Mouse (Mus musculus) thymus, adult 2 months (tissue): ENCODE measurements around the gene Rad23b. TPM values are rescaled to one million over a fixed set of nuclear protein-coding genes. Genes with fewer than 3 reads are reported as not detected.

Experiments
- DNase-seq: peaks from one replicate; pipeline ENCODE4 v3.0.0; 2021
- H3K27ac ChIP-seq: fragments of 200-500 bp; 2 replicates; pipeline ENCODE4 v1.5.1; 2012; ENCODE audit warnings: low read length, control low read depth; ENCODE audit not compliant: control insufficient read depth, insufficient read depth
- H3K27me3 ChIP-seq: fragments of 200-500 bp; 2 replicates; pipeline ENCODE4 v1.6.1; 2012; ENCODE audit warnings: mild to moderate bottlenecking, low read length, moderate library complexity, mixed read lengths; ENCODE audit not compliant: control insufficient read depth, insufficient read depth
- H3K36me3 ChIP-seq: fragments of 200-500 bp; 2 replicates; pipeline ENCODE4 v1.6.1; 2012; ENCODE audit warnings: mild to moderate bottlenecking, low read length, moderate library complexity; ENCODE audit not compliant: control insufficient read depth, insufficient read depth
- H3K4me1 ChIP-seq: fragments of 200-500 bp; replicated peaks from 2 replicates; pipeline ENCODE4 v1.6.1; 2012; ENCODE audit warnings: low read length; ENCODE audit not compliant: control insufficient read depth, insufficient read depth
- H3K4me3 ChIP-seq: fragments of 200-500 bp; 2 replicates; pipeline ENCODE4 v1.5.1; 2012; ENCODE audit warnings: mild to moderate bottlenecking, low read length, control low read depth, moderate library complexity; ENCODE audit not compliant: control insufficient read depth, insufficient read depth
- CTCF ChIP-seq: fragments of 200-500 bp; IDR thresholded peaks from 2 replicates; pipeline ENCODE4 v1.5.1; 2012; ENCODE audit warnings: mild to moderate bottlenecking, control low read depth, low read length, moderate library complexity, borderline replicate concordance; ENCODE audit not compliant: control insufficient read depth, poor library complexity, insufficient read depth; ENCODE audit errors: extremely low read depth
- POLR2A ChIP-seq: fragments of 200-500 bp; IDR thresholded peaks from 2 replicates; pipeline ENCODE4 v1.6.1; 2012; ENCODE audit warnings: mild to moderate bottlenecking, low read length, control low read depth, moderate library complexity; ENCODE audit not compliant: control insufficient read depth, poor library complexity, insufficient read depth; ENCODE audit errors: extremely low read depth
- WGBS: fragments of 180-500 bp; shearing (Covaris S2); methylation state at CpG from one replicate; pipeline ENCODE4 v1.1.7; 2018; 5-methylcytosine and 5-hydroxymethylcytosine counted together
- polyA plus RNA-seq: library from polyadenylated mRNA; depleted of rRNA; stranded (reverse); fragments of >200 nt; gene quantifications from 2 replicates; pipeline ENCODE4 v1.2.3, GENCODE M21; 2012; rRNA removed

Rad23b gene
- polyA plus RNA-seq, 1 experiment, result 274 TPM

GRCm38 (mm10) chr4:55415864-55416263 is 66.0 kb downstream of the Rad23b start:
- WGBS, result 20% methylated on average over 3 of the region's 3 CpGs
- H3K36me3 ChIP-seq, result no peaks in the 10 kb centered on the region
- no peak for TF ChIP-seq POLR2A
- TF ChIP-seq CTCF, result no peak
- H3K27me3 ChIP-seq, result no peaks in the 10 kb centered on the region
- H3K4me1 ChIP-seq, result no peaks in the 10 kb centered on the region
- peak; percentile 3 for DNase-seq
- H3K4me3 ChIP-seq, result no peak overlapping the region
- no peak overlapping the region for H3K27ac ChIP-seq

DNA sequence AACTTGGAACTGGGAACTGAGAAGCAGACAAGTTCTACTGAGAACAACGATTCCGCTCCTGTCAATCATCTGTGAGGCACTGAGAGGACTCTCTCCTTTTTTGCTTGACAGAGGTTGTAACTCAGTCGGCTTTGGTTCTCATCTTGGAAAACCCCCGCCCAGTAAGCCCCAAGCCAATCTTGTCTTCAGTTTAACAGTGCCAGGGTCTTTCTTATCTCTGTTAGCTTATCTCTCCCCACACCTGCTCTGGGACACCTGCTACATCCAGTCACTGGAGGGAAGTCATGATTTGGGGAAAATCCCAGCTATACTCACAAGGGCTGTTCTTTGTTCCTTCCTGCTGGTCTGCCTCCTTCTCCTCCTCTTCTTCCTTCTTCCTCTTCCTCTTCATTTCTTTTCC is 76.4 kb downstream of the Rad23b start:
- Histone ChIP-seq H3K36me3 (no peaks in the 10 kb centered on the region), H3K27me3 (no peaks in the 10 kb centered on the region), H3K27ac (no peak overlapping the region), H3K4me1 (no peaks in the 10 kb centered on the region), H3K4me3 (no peak overlapping the region)
- WGBS, result 54% methylated on average over 4 of the region's 4 CpGs
- no peak for TF ChIP-seq POLR2A
- no peak for TF ChIP-seq CTCF
- no peak for DNase-seq

Other genes starting within 250 kb of the Rad23b start
- 10.1 and 11.4 TPM in 2 replicates for gene Klf4, start 182.4 kb downstream of the Rad23b start, polyA plus RNA-seq